Mouse (Mus musculus): Measurements from ENCODE around the gene Ppp6r2.

The Ppp6r2 gene

GRCm38 (mm10) chr15:89210915-89211715, at the start of gene Ppp6r2:
Ppp6r2 (plus strand) TSS chr15:89211553.
- peak; percentile 80 for DNase-seq

GRCm38 (mm10) chr15:89165478-89165877, 45.9 kb upstream of the Ppp6r2 start:
- DNase-seq, result no peak

DNA sequence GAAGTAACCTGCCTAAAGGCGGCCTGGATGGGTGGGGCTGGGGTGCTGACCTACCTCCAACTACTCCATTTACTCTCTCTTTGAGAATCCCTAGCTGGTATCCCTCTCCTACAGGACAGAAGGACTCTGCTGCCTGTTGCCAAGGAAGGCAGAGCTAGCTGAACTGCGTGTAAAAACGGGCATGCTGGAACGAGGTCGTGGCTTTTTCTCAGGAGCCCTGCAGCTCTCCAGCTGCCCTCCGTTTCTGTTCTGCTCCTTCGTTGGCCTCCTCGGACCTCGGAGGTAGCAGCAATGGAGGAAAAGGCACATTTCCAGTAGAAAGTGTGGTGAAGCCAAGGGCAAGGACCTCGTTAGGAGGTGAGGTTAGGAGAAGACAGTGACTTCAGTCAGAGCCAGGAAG, 42.4 kb upstream of the Ppp6r2 start:
- DNase-seq, result no peak

GRCm38 (mm10) chr15:89169431-89169830, 41.9 kb upstream of the Ppp6r2 start:
- DNase-seq, result peak; percentile 94

DNA sequence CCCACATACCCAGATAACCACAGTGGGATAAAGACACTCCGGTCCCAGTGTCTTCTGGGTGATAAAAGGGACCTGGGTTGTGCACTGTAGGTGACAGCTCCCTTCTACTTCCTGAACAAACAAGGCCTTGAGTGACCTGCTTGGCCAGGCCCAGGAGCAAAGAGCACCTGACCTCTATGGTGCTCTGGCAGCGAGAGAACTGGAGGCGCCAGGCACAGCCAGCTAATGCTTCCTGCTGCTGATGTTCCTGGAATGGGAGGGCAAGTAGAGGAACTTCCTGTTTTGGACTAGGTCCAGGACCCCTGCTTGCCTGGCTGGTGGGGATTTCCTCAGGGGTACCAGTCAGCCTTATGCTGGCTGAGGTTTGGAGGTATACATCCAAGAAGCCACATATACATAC, 41.3 kb upstream of the Ppp6r2 start:
- peak; percentile 73 for DNase-seq

GRCm38 (mm10) chr15:89171526-89172051, 39.8 kb upstream of the Ppp6r2 start:
- no peak for DNase-seq

GRCm38 (mm10) chr15:89172276-89172935, 38.9 kb upstream of the Ppp6r2 start:
- DNase-seq, result no peak

GRCm38 (mm10) chr15:89173024-89173905, 38.1 kb upstream of the Ppp6r2 start:
- peak; percentile 51 for DNase-seq

GRCm38 (mm10) chr15:89173906-89174214, 37.5 kb upstream of the Ppp6r2 start:
- DNase-seq, result peak; percentile 78

GRCm38 (mm10) chr15:89174889-89175339, 36.4 kb upstream of the Ppp6r2 start:
- no peak for DNase-seq

- DNase-seq, result no peak
Observed at GRCm38 (mm10) chr15:89175411-89176155, 35.8 kb upstream of the Ppp6r2 start.

- peak; percentile 95 for DNase-seq
Observed at GRCm38 (mm10) chr15:89177121-89177520, 34.2 kb upstream of the Ppp6r2 start.

- peak; percentile 49 for DNase-seq
Observed at GRCm38 (mm10) chr15:89177576-89178259, 33.6 kb upstream of the Ppp6r2 start.

- no peak for DNase-seq
Observed at GRCm38 (mm10) chr15:89178260-89178860, 33.0 kb upstream of the Ppp6r2 start.

- peak; percentile 89 for DNase-seq
Observed at GRCm38 (mm10) chr15:89178954-89179629, 32.3 kb upstream of the Ppp6r2 start.

- no peak for DNase-seq
Observed at GRCm38 (mm10) chr15:89179630-89179964, 31.8 kb upstream of the Ppp6r2 start.

DNA sequence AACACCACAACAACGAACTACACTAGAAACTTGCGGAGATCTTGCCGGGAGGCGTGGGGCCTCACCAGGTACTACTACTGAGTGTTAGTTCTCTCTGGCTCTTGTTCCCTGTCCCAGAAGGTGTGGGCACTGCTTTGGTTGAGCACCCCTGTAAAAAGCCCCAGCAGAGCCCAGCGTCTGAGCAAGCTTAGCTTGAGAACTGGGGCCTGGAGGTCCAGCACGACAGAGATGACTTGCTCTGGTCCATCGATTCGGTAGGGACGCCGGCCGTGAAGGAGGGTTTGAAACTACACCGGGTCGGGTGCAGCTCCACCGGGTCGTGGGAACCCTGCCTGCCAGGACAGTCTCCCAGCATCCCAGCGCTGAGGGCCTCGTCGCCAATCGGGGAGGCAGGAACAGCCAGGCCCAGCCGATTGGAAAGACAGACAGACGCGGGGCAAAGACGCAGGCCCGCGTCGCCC, 31.2 kb upstream of the Ppp6r2 start:
- peak; percentile 40 for DNase-seq

- peak; percentile 83 for DNase-seq
Observed at GRCm38 (mm10) chr15:89180571-89181229, 30.7 kb upstream of the Ppp6r2 start, which contains the start of gene Plxnb2. Plxnb2 (minus strand) TSS chr15:89180788.

DNA sequence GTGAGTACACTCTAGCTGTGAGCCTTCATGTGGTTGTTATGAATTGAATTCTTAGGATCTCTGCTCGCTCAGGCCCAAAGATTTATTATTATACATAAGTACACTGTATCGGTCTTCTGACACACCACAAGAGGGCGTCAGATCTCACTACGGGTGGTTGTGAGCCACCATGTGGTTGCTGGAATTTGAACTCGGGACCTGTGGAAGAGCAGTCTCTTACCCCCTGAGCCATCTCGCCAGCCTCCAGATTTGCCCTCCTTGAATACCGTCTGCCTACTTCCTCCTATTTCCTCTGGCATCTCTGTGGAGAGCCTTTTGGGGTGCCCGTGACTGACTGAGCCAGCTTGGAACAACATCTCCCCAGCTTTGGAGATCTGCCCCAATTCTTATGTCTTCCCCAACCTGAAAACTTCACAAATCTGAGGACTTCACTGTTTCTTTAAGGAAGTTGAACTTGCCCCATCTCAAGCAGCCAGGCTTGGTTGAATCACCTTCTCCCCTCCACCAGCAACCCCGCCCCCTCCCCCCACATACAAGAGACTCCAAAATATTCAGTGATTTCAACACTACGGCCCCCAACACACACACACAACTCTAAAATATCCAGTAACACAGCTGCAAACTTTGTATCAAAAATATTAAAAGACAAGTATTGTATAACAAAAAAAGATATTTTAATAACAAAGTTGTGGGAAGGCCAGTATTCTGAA, 29.6 kb upstream of the Ppp6r2 start:
- no peak for DNase-seq
